Mouse (Mus musculus): ENCODE results near the gene Eng. TPM values are rescaled to one million over a fixed set of nuclear protein-coding genes. Genes with fewer than 3 reads are reported as not detected.

Gene Eng
- polyA plus RNA-seq, 1 experiment, result 1.1 TPM

GRCm38 (mm10) chr2:32653764-32654163 is 7.4 kb downstream of the Eng start:
- no peak overlapping the region for H3K4me3 ChIP-seq (ENCODE audit: insufficient read depth, poor library complexity, severe bottlenecking)
- no peak for TF ChIP-seq MYOD1 (IDR thresholded peaks at IDR 0.05; ENCODE audit: control insufficient read depth, insufficient read length, low read depth)
- TF ChIP-seq MYOG (IDR thresholded peaks at IDR 0.05; ENCODE audit: control insufficient read depth, extremely low read depth, insufficient read length), result no peak
- TF ChIP-seq CEBPB (IDR thresholded peaks at IDR 0.05; ENCODE audit: low read depth), result peak; percentile 86
- TF ChIP-seq USF1 (IDR thresholded peaks at IDR 0.05; ENCODE audit: low read depth), result peak; percentile 62
- no peak for TF ChIP-seq CTCF (IDR thresholded peaks at IDR 0.05; ENCODE audit: control insufficient read depth, insufficient read depth, insufficient read length)
- TF ChIP-seq MAX (IDR thresholded peaks at IDR 0.05), result peak; percentile 39
- TF ChIP-seq FOSL1 (IDR thresholded peaks at IDR 0.05; ENCODE audit: insufficient read depth, low read length, poor library complexity, severe bottlenecking), result no peak
- H3K79me2 ChIP-seq (ENCODE audit: control insufficient read depth, insufficient read depth), result no peaks in the 10 kb centered on the region
- H3K36me3 ChIP-seq (ENCODE audit: control insufficient read depth, insufficient read depth), result no peaks in the 10 kb centered on the region
- no peaks in the 10 kb centered on the region for H3K79me3 ChIP-seq (ENCODE audit: low read depth)
- no peak overlapping the region for H3ac ChIP-seq (ENCODE audit: control insufficient read depth, insufficient read length, low read depth)
- no peaks in the 10 kb centered on the region for H3K27me3 ChIP-seq (ENCODE audit: control insufficient read depth, insufficient read depth, insufficient read length)

- Histone ChIP-seq H3K79me3 (ENCODE audit: low read depth) (no peaks in the 10 kb centered on the region), H3K27me3 (ENCODE audit: control insufficient read depth, insufficient read depth, insufficient read length) (no peaks in the 10 kb centered on the region), H3K79me2 (ENCODE audit: control insufficient read depth, insufficient read depth) (no peaks in the 10 kb centered on the region), H3ac (ENCODE audit: control insufficient read depth, insufficient read length, low read depth) (no peak overlapping the region), H3K36me3 (ENCODE audit: control insufficient read depth, insufficient read depth) (no peaks in the 10 kb centered on the region), H3K4me3 (ENCODE audit: insufficient read depth, poor library complexity, severe bottlenecking) (no peak overlapping the region)
- TF ChIP-seq USF1 (IDR thresholded peaks at IDR 0.05; ENCODE audit: low read depth), result no peak
- TF ChIP-seq MYOG (IDR thresholded peaks at IDR 0.05; ENCODE audit: control insufficient read depth, extremely low read depth, insufficient read length), result no peak
- TF ChIP-seq FOSL1 (IDR thresholded peaks at IDR 0.05; ENCODE audit: insufficient read depth, low read length, poor library complexity, severe bottlenecking), result no peak
- no peak for TF ChIP-seq CEBPB (IDR thresholded peaks at IDR 0.05; ENCODE audit: low read depth)
- TF ChIP-seq MYOD1 (IDR thresholded peaks at IDR 0.05; ENCODE audit: control insufficient read depth, insufficient read length, low read depth), result no peak
- TF ChIP-seq CTCF (IDR thresholded peaks at IDR 0.05; ENCODE audit: control insufficient read depth, insufficient read depth, insufficient read length), result no peak
- no peak for TF ChIP-seq MAX (IDR thresholded peaks at IDR 0.05)
Measured at GRCm38 (mm10) chr2:32654743-32655393, 8.5 kb downstream of the Eng start.

GRCm38 (mm10) chr2:32655394-32655744 is 9.0 kb downstream of the Eng start:
- no peaks in the 10 kb centered on the region for H3K79me2 ChIP-seq (ENCODE audit: control insufficient read depth, insufficient read depth)
- H3K36me3 ChIP-seq (ENCODE audit: control insufficient read depth, insufficient read depth), result no peaks in the 10 kb centered on the region
- H3K79me3 ChIP-seq (ENCODE audit: low read depth), result no peaks in the 10 kb centered on the region
- no peak overlapping the region for H3K4me3 ChIP-seq (ENCODE audit: insufficient read depth, poor library complexity, severe bottlenecking)
- TF ChIP-seq CTCF (IDR thresholded peaks at IDR 0.05; ENCODE audit: control insufficient read depth, insufficient read depth, insufficient read length) (no peak), MAX (IDR thresholded peaks at IDR 0.05) (no peak), MYOG (IDR thresholded peaks at IDR 0.05; ENCODE audit: control insufficient read depth, extremely low read depth, insufficient read length) (no peak), USF1 (IDR thresholded peaks at IDR 0.05; ENCODE audit: low read depth) (no peak), CEBPB (IDR thresholded peaks at IDR 0.05; ENCODE audit: low read depth) (no peak), MYOD1 (IDR thresholded peaks at IDR 0.05; ENCODE audit: control insufficient read depth, insufficient read length, low read depth) (no peak), FOSL1 (IDR thresholded peaks at IDR 0.05; ENCODE audit: insufficient read depth, low read length, poor library complexity, severe bottlenecking) (no peak)
- no peak overlapping the region for H3ac ChIP-seq (ENCODE audit: control insufficient read depth, insufficient read length, low read depth)
- H3K27me3 ChIP-seq (ENCODE audit: control insufficient read depth, insufficient read depth, insufficient read length), result no peaks in the 10 kb centered on the region

- no peaks in the 10 kb centered on the region for H3K36me3 ChIP-seq (ENCODE audit: control insufficient read depth, insufficient read depth)
- no peaks in the 10 kb centered on the region for H3K79me3 ChIP-seq (ENCODE audit: low read depth)
- H3K79me2 ChIP-seq (ENCODE audit: control insufficient read depth, insufficient read depth), result no peaks in the 10 kb centered on the region
- H3ac ChIP-seq (ENCODE audit: control insufficient read depth, insufficient read length, low read depth), result no peak overlapping the region
- no peak overlapping the region for H3K4me3 ChIP-seq (ENCODE audit: insufficient read depth, poor library complexity, severe bottlenecking)
- H3K27me3 ChIP-seq (ENCODE audit: control insufficient read depth, insufficient read depth, insufficient read length), result no peaks in the 10 kb centered on the region
- TF ChIP-seq CEBPB (IDR thresholded peaks at IDR 0.05; ENCODE audit: low read depth), result no peak
- TF ChIP-seq MAX (IDR thresholded peaks at IDR 0.05), result no peak
- no peak for TF ChIP-seq CTCF (IDR thresholded peaks at IDR 0.05; ENCODE audit: control insufficient read depth, insufficient read depth, insufficient read length)
- TF ChIP-seq USF1 (IDR thresholded peaks at IDR 0.05; ENCODE audit: low read depth), result no peak
- TF ChIP-seq MYOD1 (IDR thresholded peaks at IDR 0.05; ENCODE audit: control insufficient read depth, insufficient read length, low read depth), result no peak
- no peak for TF ChIP-seq FOSL1 (IDR thresholded peaks at IDR 0.05; ENCODE audit: insufficient read depth, low read length, poor library complexity, severe bottlenecking)
- no peak for TF ChIP-seq MYOG (IDR thresholded peaks at IDR 0.05; ENCODE audit: control insufficient read depth, extremely low read depth, insufficient read length)
Measured at GRCm38 (mm10) chr2:32655826-32656225, 9.4 kb downstream of the Eng start.

- TF ChIP-seq CEBPB (IDR thresholded peaks at IDR 0.05; ENCODE audit: low read depth) (no peak), FOSL1 (IDR thresholded peaks at IDR 0.05; ENCODE audit: insufficient read depth, low read length, poor library complexity, severe bottlenecking) (no peak), CTCF (IDR thresholded peaks at IDR 0.05; ENCODE audit: control insufficient read depth, insufficient read depth, insufficient read length) (no peak), MAX (IDR thresholded peaks at IDR 0.05) (no peak), USF1 (IDR thresholded peaks at IDR 0.05; ENCODE audit: low read depth) (no peak), MYOG (IDR thresholded peaks at IDR 0.05; ENCODE audit: control insufficient read depth, extremely low read depth, insufficient read length) (no peak), MYOD1 (IDR thresholded peaks at IDR 0.05; ENCODE audit: control insufficient read depth, insufficient read length, low read depth) (no peak)
- Histone ChIP-seq H3ac (ENCODE audit: control insufficient read depth, insufficient read length, low read depth) (no peak overlapping the region), H3K27me3 (ENCODE audit: control insufficient read depth, insufficient read depth, insufficient read length) (no peaks in the 10 kb centered on the region), H3K36me3 (ENCODE audit: control insufficient read depth, insufficient read depth) (no peaks in the 10 kb centered on the region), H3K4me3 (ENCODE audit: insufficient read depth, poor library complexity, severe bottlenecking) (no peak overlapping the region), H3K79me2 (ENCODE audit: control insufficient read depth, insufficient read depth) (no peaks in the 10 kb centered on the region), H3K79me3 (ENCODE audit: low read depth) (no peaks in the 10 kb centered on the region)
Measured at GRCm38 (mm10) chr2:32658873-32659272, 12.5 kb downstream of the Eng start.

Data from C2C12 (cell line).